Mouse (Mus musculus): ENCODE data around the gene Zfp316.

DNA sequence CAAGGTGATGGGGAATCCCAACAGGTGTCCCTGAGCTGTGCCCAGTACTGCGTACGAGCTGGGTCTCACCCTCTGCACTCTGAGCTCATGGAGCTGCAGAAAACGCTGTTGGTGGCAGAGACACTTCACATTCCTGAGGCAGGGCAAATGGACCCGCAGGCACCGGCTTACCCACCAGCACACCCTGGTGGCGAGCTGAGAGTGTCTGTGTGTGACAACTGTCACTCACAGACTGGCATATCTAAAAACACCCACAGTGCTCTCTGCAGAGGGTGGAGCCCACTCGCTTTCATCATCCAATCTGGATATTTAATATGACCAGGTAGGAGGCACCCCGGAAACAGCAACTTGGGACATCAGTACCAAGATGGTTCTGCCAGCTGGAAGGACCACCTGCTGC, 31.5 kb upstream of the Zfp316 start:
- TF ChIP-seq CTCF (conservative IDR thresholded peaks at IDR 0.05; ENCODE audit: insufficient read depth, insufficient read length, low read depth, low read length) (peak; percentile 43; the same call in 1 of the 2 replicates), POLR2A (IDR thresholded peaks at IDR 0.05; ENCODE audit: low read depth, low read length) (no peak)
